ENCODE assay signal across 19 mouse cellular contexts in genomic region chr14:12303106-12303505, GRCm38 (mm10). TPM values are rescaled to one million over a fixed set of nuclear protein-coding genes. Genes with fewer than 3 reads are reported as not detected.
"Had no signal": no experiment of that assay in that cellular context is flagged by ENCODE, and none has a peak within 500 bp of the region (broad histone marks: within the 10 kb centered on the region; RNA-seq: fewer than 3 reads in every experiment).

No protein-coding gene starts in this region.

- H3K9ac ChIP-seq: limb, embryonic 15.5 days; liver, embryonic 15.5 days; lung, embryonic 14.5 days; neural tube, embryonic 13.5 days; stomach, embryonic 15.5 days had no signal

- H3K4me2 ChIP-seq: limb, embryonic 15.5 days; liver, embryonic 15.5 days; lung, embryonic 14.5 days; neural tube, embryonic 13.5 days; stomach, embryonic 15.5 days had no signal

- H3K27ac ChIP-seq: limb, embryonic 15.5 days; liver, embryonic 15.5 days; midbrain, embryonic 10.5 days; neural tube, embryonic 13.5 days; stomach, embryonic 15.5 days had no signal

- H3K4me3 ChIP-seq: limb, embryonic 15.5 days; liver, embryonic 15.5 days; midbrain, embryonic 10.5 days; neural tube, embryonic 13.5 days; stomach, embryonic 15.5 days had no signal

- ATAC-seq: intestine, embryonic 16.5 days; midbrain, embryonic 16.5 days had no signal

- H3K36me3 ChIP-seq: midbrain, embryonic 10.5 days; stomach, embryonic 15.5 days had no signal

- H3K4me1 ChIP-seq: limb, embryonic 15.5 days; liver, embryonic 15.5 days; neural tube, embryonic 13.5 days; stomach, embryonic 15.5 days had no signal

- H3K9me3 ChIP-seq: limb, embryonic 15.5 days; liver, embryonic 15.5 days; midbrain, embryonic 10.5 days; neural tube, embryonic 13.5 days; stomach, embryonic 15.5 days had no signal

- DNase-seq: kidney, postnatal 10 days; layer of hippocampus, adult 9-11 months; layer of hippocampus, postnatal 36 days; lung, embryonic 14.5 days; lung, postnatal 10 days; lung, postnatal 4 days; retina, postnatal 1 day; thymus, adult 2 months; thymus, postnatal 25 days had no signal

- H3K27me3 ChIP-seq: limb, embryonic 15.5 days; liver, embryonic 15.5 days; neural tube, embryonic 13.5 days; stomach, embryonic 15.5 days had no signal

RNA-seq across cellular contexts. Expression of gene Gm49355, which starts 19.3 kb away (rescaled TPM):
- polyA plus RNA-seq: neural tube, embryonic 13.5 days had no signal

RNA-seq across cellular contexts. Expression of gene Fezf2, which starts 44.9 kb away (rescaled TPM):
- polyA plus RNA-seq: intestine, embryonic 16.5 days; limb, embryonic 11.5 days; limb, embryonic 15.5 days; lung, embryonic 14.5 days; neural tube, embryonic 13.5 days; spleen, adult 2 months; stomach, embryonic 15.5 days; testis, adult 2 months had no signal
